Mouse (Mus musculus) midbrain, embryonic 10.5 days (tissue): ENCODE measurements around the gene Pnpo. TPM values are rescaled to one million over a fixed set of nuclear protein-coding genes. Genes with fewer than 3 reads are reported as not detected.

Experiments used
- DNase-seq: peaks from one replicate; pipeline ENCODE4 v3.0.0-alpha.2; 2017; ENCODE audit warnings: low spot score
- H3K27ac ChIP-seq: fragments of 300-500 bp; sonication (generic); replicated peaks from 2 replicates; pipeline ENCODE4 v1.5.1; 2016; ENCODE audit warnings: mild to moderate bottlenecking
- H3K27me3 ChIP-seq: fragments of 300-500 bp; sonication (generic); 2 replicates; pipeline ENCODE4 v1.6.1; 2016; ENCODE audit warnings: low read depth, mild to moderate bottlenecking; ENCODE audit not compliant: poor library complexity, severe bottlenecking
- H3K36me3 ChIP-seq: fragments of 300-500 bp; sonication (generic); 2 replicates; pipeline ENCODE4 v1.6.1; 2016; ENCODE audit warnings: mild to moderate bottlenecking, moderate library complexity
- H3K4me1 ChIP-seq: fragments of 300-500 bp; sonication (generic); 2 replicates; pipeline ENCODE4 v1.6.1; 2016
- H3K4me3 ChIP-seq: fragments of 300-500 bp; sonication (generic); 2 replicates; pipeline ENCODE4 v1.5.1; 2016; ENCODE audit warnings: mild to moderate bottlenecking, moderate library complexity
- H3K9me3 ChIP-seq: fragments of 300-500 bp; sonication (generic); replicated peaks from 2 replicates; pipeline ENCODE4 v1.6.1; 2016; ENCODE audit warnings: mild to moderate bottlenecking
- WGBS: fragments of 180-500 bp; shearing (Covaris S2); methylation state at CpG from one replicate; pipeline ENCODE4 v1.1.7; 2016; 5-methylcytosine and 5-hydroxymethylcytosine counted together
- polyA plus RNA-seq: library from polyadenylated mRNA; unstranded; fragments of >200 nt; fragmentation: Nextera tagmentation; extraction: Ambion mirVana; gene quantifications from 2 replicates; pipeline ENCODE4 v1.2.1, GENCODE M21; 2016

The Pnpo gene
- polyA plus RNA-seq: 28.2 and 32.1 TPM in 2 replicates

- 1% methylated on average over 29 of the region's 29 CpGs for WGBS
- Histone ChIP-seq H3K27me3 (peaks cover 24% of the 10 kb centered on the region), H3K27ac (peak within 1 kb of the TSS; percentile 76), H3K9me3 (no peaks in the 10 kb centered on the region), H3K4me3 (peak within 1 kb of the TSS; percentile 64), H3K4me1 (peaks cover 27% of the 10 kb centered on the region), H3K36me3 (no peaks in the 10 kb centered on the region; the same call in none of the 2 replicates)
- DNase-seq: peak; percentile 87
These were observed at the start of gene Pnpo for GRCm38 (mm10) chr11:96943746-96944304. TSS of gene Pnpo (minus strand) at chr11:96943986.

- H3K27me3 ChIP-seq: peaks cover 76% of the 10 kb centered on the region
- no peak overlapping the region for H3K4me3 ChIP-seq
- H3K9me3 ChIP-seq: no peaks in the 10 kb centered on the region
- H3K4me1 ChIP-seq: peaks cover 70% of the 10 kb centered on the region
- WGBS: 54% methylated on average over 8 of the region's 8 CpGs
- peak overlapping the region; percentile 63 for H3K27ac ChIP-seq
- H3K36me3 ChIP-seq: no peaks in the 10 kb centered on the region
- DNase-seq: no peak
These were observed 49.0 kb upstream of the Pnpo start for GRCm38 (mm10) chr11:96992722-96993311.

- 79% methylated on average over 5 of the region's 5 CpGs for WGBS
- Histone ChIP-seq H3K4me1 (peaks cover 61% of the 10 kb centered on the region), H3K36me3 (no peaks in the 10 kb centered on the region), H3K4me3 (no peak overlapping the region), H3K27me3 (peaks cover 76% of the 10 kb centered on the region), H3K27ac (peak overlapping the region; percentile 63; the same call in 1 of the 2 replicates), H3K9me3 (no peaks in the 10 kb centered on the region)
- no peak for DNase-seq
These were observed 47.7 kb upstream of the Pnpo start for GRCm38 (mm10) chr11:96991501-96991900.

- H3K4me3 ChIP-seq: peak overlapping the region; percentile 46
- 6% methylated on average over 31 of the region's 31 CpGs for whole genome bisulfite sequencing
- peaks cover 35% of the 10 kb centered on the region for H3K4me1 ChIP-seq
- no peaks in the 10 kb centered on the region for H3K36me3 ChIP-seq
- no peaks in the 10 kb centered on the region for H3K9me3 ChIP-seq
- DNase-seq: peak; percentile 30
- peaks cover 89% of the 10 kb centered on the region for H3K27me3 ChIP-seq
- peak overlapping the region; percentile 7; the same call in 1 of the 2 replicates for H3K27ac ChIP-seq
These were observed 44.3 kb upstream of the Pnpo start for GRCm38 (mm10) chr11:96987873-96988655.

GRCm38 (mm10) chr11:96986463-96986862 is 42.7 kb upstream of the Pnpo start:
- WGBS: 74% methylated on average over 3 of the region's 3 CpGs
- no peak for DNase-seq

GRCm38 (mm10) chr11:96984903-96985302 is 41.1 kb upstream of the Pnpo start:
- H3K4me3 ChIP-seq: no peak overlapping the region
- peaks cover 75% of the 10 kb centered on the region for H3K27me3 ChIP-seq
- no peak for DNase-seq
- peaks cover 28% of the 10 kb centered on the region for H3K4me1 ChIP-seq
- no peak overlapping the region for H3K27ac ChIP-seq
- H3K36me3 ChIP-seq: no peaks in the 10 kb centered on the region
- WGBS: 22% methylated on average over 4 of the region's 4 CpGs
- H3K9me3 ChIP-seq: no peaks in the 10 kb centered on the region

More at GRCm38 (mm10) chr11:96986463-96986862, 42.7 kb upstream of the Pnpo start:
- Histone ChIP-seq H3K4me1 (peaks cover 28% of the 10 kb centered on the region), H3K36me3 (no peaks in the 10 kb centered on the region), H3K27ac (no peak overlapping the region), H3K4me3 (no peak overlapping the region), H3K27me3 (peaks cover 80% of the 10 kb centered on the region), H3K9me3 (no peaks in the 10 kb centered on the region)

GRCm38 (mm10) chr11:96982859-96983258 is 39.1 kb upstream of the Pnpo start, which contains the start of gene Sp2:
TSS of gene Sp2 (minus strand) at chr11:96982959.
- Histone ChIP-seq H3K4me3 (0 out of 2 replicates have a peak within 1 kb of the TSS, but pooled peaks have one; percentile 20), H3K9me3 (no peaks in the 10 kb centered on the region), H3K27ac (peak within 1 kb of the TSS; percentile 39; the same call in 1 of the 2 replicates), H3K36me3 (no peaks in the 10 kb centered on the region), H3K4me1 (peaks cover 29% of the 10 kb centered on the region), H3K27me3 (peaks cover 55% of the 10 kb centered on the region)
- no peak for DNase-seq
- 75% methylated on average over 7 of the region's 7 CpGs for WGBS

- Histone ChIP-seq H3K27ac (peak overlapping the region; percentile 39; the same call in 1 of the 2 replicates), H3K36me3 (no peaks in the 10 kb centered on the region), H3K9me3 (no peaks in the 10 kb centered on the region), H3K4me1 (peaks cover 24% of the 10 kb centered on the region), H3K27me3 (peaks cover 50% of the 10 kb centered on the region), H3K4me3 (0 out of 2 replicates have a peak overlapping the region, but pooled peaks have one; percentile 20)
- WGBS: 6% methylated on average over 7 of the region's 7 CpGs
- DNase-seq: peak; percentile 82
These were observed 38.6 kb upstream of the Pnpo start for GRCm38 (mm10) chr11:96982355-96982754.

- DNase-seq: no peak
- Histone ChIP-seq H3K27me3 (peaks cover 41% of the 10 kb centered on the region), H3K4me1 (peaks cover 32% of the 10 kb centered on the region), H3K4me3 (no peak overlapping the region), H3K9me3 (no peaks in the 10 kb centered on the region), H3K27ac (no peak overlapping the region), H3K36me3 (no peaks in the 10 kb centered on the region)
- 80% methylated on average over 15 of the region's 15 CpGs for WGBS
These were observed 37.7 kb upstream of the Pnpo start for GRCm38 (mm10) chr11:96981461-96981860.

- Histone ChIP-seq H3K9me3 (no peaks in the 10 kb centered on the region), H3K27me3 (peaks cover 26% of the 10 kb centered on the region), H3K36me3 (no peaks in the 10 kb centered on the region; the same call in 1 of the 2 replicates), H3K4me3 (no peak overlapping the region), H3K4me1 (peaks cover 45% of the 10 kb centered on the region), H3K27ac (no peak overlapping the region)
- 83% methylated on average over 5 of the region's 5 CpGs for WGBS
- DNase-seq: no peak
These were observed 36.2 kb upstream of the Pnpo start for GRCm38 (mm10) chr11:96980021-96980420.

GRCm38 (mm10) chr11:96979329-96979728 is 35.5 kb upstream of the Pnpo start:
- Histone ChIP-seq H3K9me3 (no peaks in the 10 kb centered on the region), H3K27me3 (peaks cover 20% of the 10 kb centered on the region), H3K4me1 (peaks cover 41% of the 10 kb centered on the region), H3K36me3 (no peaks in the 10 kb centered on the region; the same call in 1 of the 2 replicates), H3K4me3 (no peak overlapping the region), H3K27ac (no peak overlapping the region)
- DNase-seq: no peak
- WGBS: 92% methylated on average over 7 of the region's 7 CpGs

- Histone ChIP-seq H3K27me3 (peaks cover 13% of the 10 kb centered on the region), H3K4me3 (peak overlapping the region; percentile 87), H3K27ac (peak overlapping the region; percentile 100), H3K36me3 (peaks cover under 1% of the 10 kb centered on the region; the same call in 1 of the 2 replicates), H3K4me1 (peaks cover 41% of the 10 kb centered on the region), H3K9me3 (no peaks in the 10 kb centered on the region)
- DNase-seq: no peak
- 37% methylated on average over 17 of the region's 17 CpGs for WGBS
These were observed 34.8 kb upstream of the Pnpo start for GRCm38 (mm10) chr11:96978401-96979246.
